Mouse (Mus musculus): ENCODE results near the gene Ikzf1.

DNA sequence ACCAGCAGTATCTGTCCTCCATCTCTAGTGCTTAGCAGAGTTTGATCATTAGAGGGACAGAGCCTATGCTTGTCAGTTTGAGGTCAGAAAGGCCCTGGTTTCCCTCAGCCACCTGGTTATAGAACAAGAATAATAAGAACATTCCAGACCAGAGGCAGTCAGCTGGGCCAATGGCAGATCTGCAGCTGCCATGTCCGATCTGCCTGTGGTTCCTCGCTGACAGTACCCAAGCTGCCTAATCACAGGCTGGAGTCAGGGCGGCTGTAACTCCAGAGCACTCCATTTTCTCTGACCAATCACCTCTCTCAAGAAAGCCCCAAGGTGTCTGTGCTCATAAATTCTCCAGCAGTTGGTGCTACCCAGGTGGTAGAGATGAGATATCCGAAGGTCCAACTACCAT is 27.2 kb upstream of the Ikzf1 start:
- TF ChIP-seq CTCF (IDR thresholded peaks at IDR 0.05; ENCODE audit: extremely low read depth, insufficient read depth, low read length) (no peak), POLR2A (IDR thresholded peaks at IDR 0.05; ENCODE audit: extremely low read depth, insufficient read depth, low read length) (no peak)
